Mouse (Mus musculus): ENCODE measurements around the gene Dnajc8.

Gene Dnajc8

DNA sequence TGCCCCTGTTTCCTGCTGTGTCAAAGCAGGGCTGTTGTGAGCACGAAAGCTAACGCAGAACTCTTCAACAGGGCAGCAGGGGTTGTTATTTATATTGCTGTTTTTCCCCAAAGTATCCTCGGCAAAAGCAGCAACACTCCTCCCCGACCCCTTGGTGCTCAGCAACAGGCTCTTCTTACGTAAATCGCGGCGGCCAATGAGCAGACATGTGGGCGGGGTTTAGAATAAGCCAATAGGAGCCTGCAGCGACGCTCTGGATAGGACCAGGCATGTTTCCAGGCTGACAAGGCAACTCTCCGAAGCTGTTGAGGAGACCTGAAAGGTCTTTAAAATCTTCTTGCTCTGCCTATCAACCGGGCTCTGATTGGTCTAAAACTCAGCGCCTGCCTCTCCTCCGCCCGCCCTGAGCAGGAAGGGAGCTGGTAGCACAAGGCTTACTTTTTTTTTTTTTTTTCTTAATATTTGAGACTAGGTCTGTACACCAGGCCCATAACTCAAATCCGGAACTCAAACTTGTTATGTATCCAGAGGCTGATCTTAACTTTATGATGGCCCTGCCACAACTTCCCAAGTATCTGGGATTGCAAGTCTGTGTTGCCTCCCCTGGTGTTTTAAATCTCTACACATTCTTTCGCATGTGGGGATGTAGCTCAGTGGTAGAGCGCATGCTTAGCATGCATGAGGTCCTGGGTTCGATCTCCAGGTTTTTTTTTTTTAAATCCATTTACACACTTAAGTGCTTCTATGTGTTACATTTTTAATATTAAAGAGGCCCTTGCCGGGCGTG lies 19.8 kb upstream of the Dnajc8 start:
- 20% methylated on average over 22 of the region's 22 CpGs for WGBS

DNA sequence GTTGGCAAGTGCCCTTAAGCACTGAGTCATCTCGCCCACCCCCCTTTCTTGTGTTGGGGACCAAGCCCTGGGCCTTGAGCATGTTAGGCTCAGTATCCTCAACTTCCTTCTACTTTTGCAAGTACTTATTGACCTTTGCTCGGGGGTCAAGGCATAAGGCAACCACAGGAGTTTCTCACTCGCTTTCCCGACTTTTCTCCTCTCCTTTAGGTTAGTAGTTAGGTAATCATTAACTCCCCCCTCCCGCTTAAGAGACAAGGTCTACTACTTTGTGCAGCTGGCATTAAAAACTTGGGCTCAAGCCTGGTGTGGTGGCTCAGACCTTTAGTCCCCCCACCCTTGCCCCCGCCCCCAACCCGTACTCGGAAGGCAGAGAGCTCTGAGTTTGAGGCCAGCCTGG lies 17.3 kb upstream of the Dnajc8 start:
- WGBS = 88% methylated on average over 8 of the region's 8 CpGs

DNA sequence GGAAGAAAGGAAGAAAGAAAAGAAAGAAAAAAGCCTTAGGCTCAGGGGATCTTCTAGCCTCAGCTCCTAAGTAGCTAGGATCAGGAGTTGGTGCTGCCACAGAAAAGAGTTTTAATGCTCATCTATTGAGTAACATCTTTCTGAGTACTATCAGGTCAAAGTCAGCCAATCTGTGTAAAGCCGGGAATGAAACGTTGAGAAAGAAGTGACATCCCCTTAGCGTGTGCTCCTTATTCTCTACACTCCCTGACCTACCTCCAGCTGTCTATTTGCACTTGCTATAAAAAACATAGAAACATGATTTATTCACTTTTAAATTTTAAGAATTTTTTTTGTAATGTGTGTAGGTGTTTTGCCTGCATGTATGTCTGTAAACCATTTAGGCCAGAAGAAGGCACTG lies 16.2 kb upstream of the Dnajc8 start:
- 87% methylated on average over 3 of the region's 3 CpGs for WGBS

- 34% methylated on average over 11 of the region's 11 CpGs for WGBS
These were observed 11.0 kb upstream of the Dnajc8 start for GRCm38 (mm10) chr4:132524321-132524741.

GRCm38 (mm10) chr4:132524808-132525207 lies 10.5 kb upstream of the Dnajc8 start:
- WGBS = 35% methylated on average over 6 of the region's 6 CpGs

GRCm38 (mm10) chr4:132526678-132527077 lies 8.7 kb upstream of the Dnajc8 start:
- 57% methylated on average over 2 of the region's 2 CpGs for WGBS

GRCm38 (mm10) chr4:132527917-132528522 lies 7.3 kb upstream of the Dnajc8 start:
- WGBS = 84% methylated on average over 8 of the region's 8 CpGs

DNA sequence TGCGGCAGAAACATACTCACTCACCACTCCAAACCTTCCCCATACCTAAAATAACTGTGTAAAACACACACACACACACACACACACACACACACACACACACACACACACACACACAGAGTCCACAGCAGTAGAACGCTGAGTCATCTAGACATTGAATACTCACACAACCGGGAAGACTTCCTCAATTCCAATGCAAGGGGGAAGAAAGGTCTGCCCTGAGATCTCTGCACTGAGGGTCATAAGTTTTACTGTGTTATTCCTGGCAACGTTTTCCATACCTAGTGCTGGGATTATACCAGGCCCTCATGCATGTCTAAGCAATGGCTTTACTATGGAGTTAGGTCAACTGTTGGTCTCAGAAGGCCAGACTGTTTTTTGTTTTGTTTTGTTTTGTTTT lies 6.0 kb upstream of the Dnajc8 start:
- WGBS = 46% methylated on average over 4 of the region's 4 CpGs

DNA sequence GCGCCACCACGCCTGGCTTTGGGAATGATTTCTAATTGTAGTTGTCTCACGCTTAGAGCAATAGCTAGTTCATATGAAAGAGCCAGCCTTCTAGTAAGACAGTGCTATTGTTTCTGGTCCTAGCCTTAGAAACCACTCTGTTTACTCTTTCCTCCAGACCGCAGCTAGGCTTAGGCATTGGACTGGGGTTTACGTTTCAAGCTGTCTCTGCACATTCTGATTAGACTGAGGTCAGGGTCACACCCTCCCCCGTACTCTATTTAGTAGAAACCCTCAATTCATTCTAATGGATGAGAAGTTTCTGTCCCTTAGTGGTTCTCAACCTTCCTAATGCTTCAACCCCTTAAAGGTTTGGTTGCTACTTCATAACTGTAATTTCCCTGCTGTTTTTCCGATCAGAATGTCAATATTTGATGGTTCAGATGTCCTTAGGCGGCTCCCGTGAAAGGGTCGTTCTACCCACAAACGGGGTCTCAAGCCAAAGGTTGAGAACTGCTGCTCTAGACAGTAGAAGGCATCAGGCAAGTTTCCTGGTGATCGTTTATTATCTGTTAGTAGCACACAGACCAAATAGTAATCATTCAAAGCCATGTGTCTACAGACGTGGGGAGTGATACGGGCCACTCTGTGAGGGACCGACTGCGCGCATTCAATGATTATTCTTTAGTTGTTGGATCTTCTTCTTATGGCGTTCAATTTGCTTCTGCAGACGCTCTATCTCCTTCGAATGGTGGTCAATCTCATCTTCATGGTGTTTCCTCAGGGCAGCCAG lies 5.1 kb upstream of the Dnajc8 start:
- 95% methylated on average over 20 of the region's 20 CpGs for WGBS

GRCm38 (mm10) chr4:132532496-132532895 lies 2.9 kb upstream of the Dnajc8 start:
- 11% methylated on average over 5 of the region's 5 CpGs for WGBS

- WGBS = under 1% methylated on average over 63 of the region's 63 CpGs
These were observed 2.1 kb upstream of the Dnajc8 start, which contains the start of gene Atpif1 for GRCm38 (mm10) chr4:132532981-132533916. Gene Atpif1, minus strand, starts transcription at chr4:132533659.

DNA sequence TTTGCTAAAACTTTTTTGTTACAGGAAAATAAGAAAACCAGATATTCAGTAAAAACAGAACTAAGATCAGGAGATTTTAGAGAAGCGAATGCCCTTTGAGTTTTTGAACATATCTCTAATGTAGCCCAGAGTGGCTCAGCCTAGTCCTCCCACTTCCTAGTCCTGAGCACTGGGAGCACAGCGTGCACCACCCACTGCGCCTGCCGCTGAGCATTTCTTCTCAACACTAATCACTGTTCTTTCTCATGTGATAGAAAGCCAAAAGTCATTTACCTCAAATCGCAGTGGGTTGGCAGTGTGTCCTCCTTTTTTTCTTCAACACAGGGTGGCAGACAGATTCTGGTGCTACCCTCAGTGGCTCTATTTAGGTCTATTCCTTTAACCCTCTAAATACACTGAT lies 4.1 kb downstream of the Dnajc8 start:
- 65% methylated on average over 5 of the region's 5 CpGs for WGBS

DNA sequence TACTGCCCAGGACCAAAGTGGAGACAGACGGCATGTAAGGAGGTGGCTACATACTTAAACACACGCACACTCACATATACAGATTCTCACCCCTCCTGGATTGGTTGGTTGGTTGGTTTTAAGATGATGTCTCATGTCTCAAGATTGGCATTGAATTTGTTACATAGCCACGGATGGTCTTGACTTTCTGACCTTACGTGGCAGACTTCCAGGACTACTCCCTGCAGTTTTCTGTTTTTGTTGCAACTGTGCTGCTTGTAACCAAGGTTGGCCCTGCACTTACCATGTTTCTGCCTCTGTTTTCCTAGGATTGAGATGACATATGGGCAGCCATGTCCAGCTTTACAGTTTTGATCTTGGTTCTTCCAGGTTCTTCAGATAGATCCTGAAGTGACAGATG lies 6.1 kb downstream of the Dnajc8 start:
- 73% methylated on average over 4 of the region's 4 CpGs for WGBS

GRCm38 (mm10) chr4:132542724-132543123 lies 7.4 kb downstream of the Dnajc8 start:
- WGBS = 16% methylated on average over 1 of the region's 1 CpGs

GRCm38 (mm10) chr4:132545851-132546250 lies 10.5 kb downstream of the Dnajc8 start:
- 26% methylated on average over 8 of the region's 8 CpGs for WGBS

DNA sequence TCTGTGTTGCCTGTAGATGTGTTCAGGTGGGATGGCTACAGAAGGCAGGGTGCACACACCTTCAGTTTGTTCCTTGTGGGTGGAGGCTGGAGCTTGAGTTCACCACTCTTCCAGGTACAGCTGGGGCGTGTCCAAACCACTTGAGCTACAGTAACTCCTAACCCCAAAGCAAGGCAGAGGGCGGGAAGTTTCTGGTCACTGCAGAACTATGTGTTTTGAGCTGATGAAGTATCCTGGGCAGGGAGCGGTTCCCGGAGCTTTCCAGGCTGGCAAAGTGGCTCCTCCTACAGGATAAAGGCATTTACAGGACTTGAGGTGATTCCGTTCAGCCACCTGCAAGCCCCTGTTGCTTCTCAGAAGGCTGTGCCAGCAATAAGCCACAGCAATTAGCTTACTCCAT lies 18.9 kb downstream of the Dnajc8 start:
- 69% methylated on average over 5 of the region's 5 CpGs for WGBS

- 60% methylated on average over 8 of the region's 8 CpGs for WGBS
These were observed 19.3 kb downstream of the Dnajc8 start for GRCm38 (mm10) chr4:132554653-132555052.

DNA sequence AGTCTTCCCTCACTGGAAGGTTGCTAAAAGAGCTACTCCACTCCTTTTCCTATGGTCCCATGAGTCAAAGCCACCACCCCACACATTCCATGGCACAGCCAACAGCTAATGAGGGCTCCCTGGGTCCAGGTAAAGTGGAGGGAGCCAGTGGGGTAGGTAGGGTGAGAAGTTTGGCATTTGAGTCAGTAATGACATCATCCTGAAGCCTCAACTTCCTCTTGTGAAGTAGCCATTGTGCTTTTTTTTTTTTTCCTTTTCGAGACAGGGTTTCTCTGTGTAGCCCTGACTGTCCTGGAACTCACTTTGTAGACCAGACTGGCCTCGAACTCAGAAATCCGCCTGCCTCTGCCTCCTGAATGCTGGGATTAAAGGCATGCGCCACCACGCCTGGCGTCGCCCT lies 20.2 kb downstream of the Dnajc8 start:
- 85% methylated on average over 7 of the region's 7 CpGs for WGBS

- 65% methylated on average over 3 of the region's 3 CpGs for WGBS
These were observed 27.9 kb downstream of the Dnajc8 start for GRCm38 (mm10) chr4:132563261-132563660.

GRCm38 (mm10) chr4:132563965-132564364 lies 28.6 kb downstream of the Dnajc8 start, which contains the start of gene Ptafr:
Gene Ptafr, plus strand, starts transcription at chr4:132564067.
- WGBS = 63% methylated on average over 4 of the region's 4 CpGs

- 68% methylated on average over 12 of the region's 12 CpGs for WGBS
These were observed 29.9 kb downstream of the Dnajc8 start for GRCm38 (mm10) chr4:132565089-132565747.
